Mouse (Mus musculus) stomach, postnatal 0 days (tissue): Measurements from ENCODE around the gene Utrn. TPM values are rescaled to one million over a fixed set of nuclear protein-coding genes. Genes with fewer than 3 reads are reported as not detected.

Experiments used
- ATAC-seq: fragments of 200-750 bp; cut with Nextera tagmentation; 2 replicates; pipeline ENCODE4 v1.8.0; 2017; ENCODE audit not compliant: low FRiP score, low TSS enrichment
- DNase-seq: peaks from one replicate; pipeline ENCODE4 v3.0.0-alpha.2; 2016; ENCODE audit warnings: low spot score
- H3K27ac ChIP-seq: fragments of 300-500 bp; sonication (generic); replicated peaks from 2 replicates; pipeline ENCODE4 v1.5.1; 2014; ENCODE audit warnings: mild to moderate bottlenecking, control low read depth
- H3K27me3 ChIP-seq: fragments of 300-500 bp; sonication (generic); 2 replicates; pipeline ENCODE4 v1.6.1; 2014; ENCODE audit warnings: low read length; ENCODE audit not compliant: control insufficient read depth, insufficient read depth
- H3K36me3 ChIP-seq: fragments of 300-500 bp; sonication (generic); 2 replicates; pipeline ENCODE4 v1.6.1; 2014; ENCODE audit warnings: low read length, mixed read lengths; ENCODE audit not compliant: control insufficient read depth, insufficient read depth
- H3K4me1 ChIP-seq: fragments of 300-500 bp; sonication (generic); replicated peaks from 2 replicates; pipeline ENCODE4 v1.6.1; 2014; ENCODE audit warnings: antibody characterized with exemption; ENCODE audit not compliant: control insufficient read depth, insufficient read depth
- H3K4me2 ChIP-seq: fragments of 300-500 bp; sonication (generic); replicated peaks from 2 replicates; pipeline ENCODE4 v1.6.1; 2014; ENCODE audit warnings: low read depth, mild to moderate bottlenecking, control low read depth, moderate library complexity
- H3K4me3 ChIP-seq: fragments of 300-500 bp; sonication (generic); 2 replicates; pipeline ENCODE4 v1.5.1; 2014; ENCODE audit warnings: low read depth, low read length, control low read depth
- H3K9ac ChIP-seq: fragments of 300-500 bp; sonication (generic); 2 replicates; pipeline ENCODE4 v1.6.1; 2014; ENCODE audit warnings: mild to moderate bottlenecking, low read length, control low read depth, mixed read lengths
- H3K9me3 ChIP-seq: fragments of 300-500 bp; sonication (generic); 2 replicates; pipeline ENCODE4 v1.6.1; 2016; ENCODE audit warnings: low read length; ENCODE audit not compliant: control insufficient read depth
- CTCF ChIP-seq: IDR thresholded peaks from 2 replicates; pipeline ENCODE4 v1.5.1; 2016; ENCODE audit warnings: antibody characterized with exemption, low read depth, mild to moderate bottlenecking, moderate library complexity
- EP300 ChIP-seq: optimal IDR thresholded peaks from 2 replicates; pipeline ENCODE3; 2016; ENCODE audit warnings: antibody characterized with exemption
- WGBS: fragments of 180-500 bp; shearing (Covaris S2); extraction: QIAGEN DNeasy Blood & Tissue Kit; methylation state at CpG from one replicate; pipeline ENCODE4 v1.1.7; 2014; 5-methylcytosine and 5-hydroxymethylcytosine counted together
- polyA plus RNA-seq: library from polyadenylated mRNA; unstranded; fragments of >200 nt; fragmentation: Nextera tagmentation; extraction: Ambion mirVana; gene quantifications from 2 replicates; pipeline ENCODE4 v1.2.1, GENCODE M21; 2015

The Utrn gene
- polyA plus RNA-seq, 1 experiment from 2014 or later, result 40.4 TPM

- no peak overlapping the region for H3K4me3 ChIP-seq
- H3K4me1 ChIP-seq, result no peaks in the 10 kb centered on the region
- H3K9ac ChIP-seq, result no peak overlapping the region
- no peak overlapping the region for H3K27ac ChIP-seq
- H3K9me3 ChIP-seq, result no peaks in the 10 kb centered on the region
- 96% methylated on average over 1 of the region's 1 CpGs for WGBS
- H3K36me3 ChIP-seq, result no peaks in the 10 kb centered on the region
- no peak overlapping the region for H3K4me2 ChIP-seq
- no peaks in the 10 kb centered on the region for H3K27me3 ChIP-seq
- ATAC-seq (no peak), DNase-seq (no peak)
- TF ChIP-seq CTCF, result no peak
- TF ChIP-seq EP300, result no peak
Observed at GRCm38 (mm10) chr10:12374741-12375140, 494.4 kb downstream of the Utrn start.

GRCm38 (mm10) chr10:12354556-12354955 is 514.6 kb downstream of the Utrn start:
- Histone ChIP-seq H3K4me1 (no peaks in the 10 kb centered on the region), H3K27me3 (no peaks in the 10 kb centered on the region), H3K4me3 (no peak overlapping the region), H3K4me2 (no peak overlapping the region), H3K9me3 (no peaks in the 10 kb centered on the region), H3K9ac (no peak overlapping the region), H3K36me3 (no peaks in the 10 kb centered on the region), H3K27ac (no peak overlapping the region)
- ATAC-seq, result no peak
- WGBS, result 55% methylated on average over 4 of the region's 4 CpGs
- TF ChIP-seq CTCF, result no peak
- no peak for TF ChIP-seq EP300
- DNase-seq, result no peak

- Histone ChIP-seq H3K4me3 (no peak overlapping the region), H3K9ac (no peak overlapping the region)
- 67% methylated on average over 5 of the region's 5 CpGs for WGBS
Observed at GRCm38 (mm10) chr10:12354106-12354505, 515.1 kb downstream of the Utrn start.

GRCm38 (mm10) chr10:12339704-12340558 is 529.2 kb downstream of the Utrn start:
- TF ChIP-seq CTCF (no peak), EP300 (no peak)
- WGBS, result 58% methylated on average over 10 of the region's 10 CpGs
- no peak for ATAC-seq
- Histone ChIP-seq H3K27me3 (no peaks in the 10 kb centered on the region), H3K9ac (no peak overlapping the region), H3K36me3 (no peaks in the 10 kb centered on the region), H3K4me2 (no peak overlapping the region), H3K27ac (no peak overlapping the region), H3K9me3 (no peaks in the 10 kb centered on the region), H3K4me3 (no peak overlapping the region), H3K4me1 (no peaks in the 10 kb centered on the region)
- no peak for DNase-seq

More at GRCm38 (mm10) chr10:12354106-12354505, 515.1 kb downstream of the Utrn start:
- no peaks in the 10 kb centered on the region for H3K27me3 ChIP-seq
- H3K36me3 ChIP-seq, result no peaks in the 10 kb centered on the region
- ATAC-seq (no peak), DNase-seq (no peak)
- TF ChIP-seq CTCF, result no peak
- no peak for TF ChIP-seq EP300
- H3K4me1 ChIP-seq, result no peaks in the 10 kb centered on the region
- H3K9me3 ChIP-seq, result no peaks in the 10 kb centered on the region
- H3K4me2 ChIP-seq, result no peak overlapping the region
- no peak overlapping the region for H3K27ac ChIP-seq

- ATAC-seq, result no peak
- no peak overlapping the region for H3K9ac ChIP-seq
- no peak overlapping the region for H3K4me3 ChIP-seq
- no peaks in the 10 kb centered on the region for H3K4me1 ChIP-seq
- H3K9me3 ChIP-seq, result no peaks in the 10 kb centered on the region
- DNase-seq, result no peak
- no peaks in the 10 kb centered on the region for H3K27me3 ChIP-seq
- no peaks in the 10 kb centered on the region for H3K36me3 ChIP-seq
- H3K27ac ChIP-seq, result no peak overlapping the region
- 79% methylated on average over 9 of the region's 9 CpGs for WGBS
- TF ChIP-seq CTCF (no peak), EP300 (no peak)
- H3K4me2 ChIP-seq, result no peak overlapping the region
Observed at GRCm38 (mm10) chr10:12339005-12339703, 530.0 kb downstream of the Utrn start.

Other genes starting within 250 kb of the Utrn start
- gene Stx11, start 94.9 kb upstream of the Utrn start, polyA plus RNA-seq, result 3.7 and 5.0 TPM in 2 replicates
- 26.8 and 29.3 TPM in 2 replicates for gene Sf3b5, start 136.0 kb upstream of the Utrn start, polyA plus RNA-seq
- 81.0 and 99.4 TPM in 2 replicates for gene Plagl1, start 191.1 kb upstream of the Utrn start, polyA plus RNA-seq